Mouse (Mus musculus) lung, adult 2 months (tissue): ENCODE measurements at regions not wholly inside any gene's neighbourhood (a gene's known extent, or its start where the extent isn't known, plus 50 kb on each side); places are given as distances from the start of the nearest gene placed in this dataset.

Experiments used
- DNase-seq: peaks from one replicate; pipeline ENCODE4 v3.0.0; 2022
- H3K4me1 ChIP-seq: fragments of 200-500 bp; 2 replicates; pipeline ENCODE4 v1.6.1; 2011; ENCODE audit warnings: low read length; ENCODE audit not compliant: control insufficient read depth, insufficient read depth
- H3K4me3 ChIP-seq: fragments of 200-500 bp; replicated peaks from 2 replicates; pipeline ENCODE3; 2011; ENCODE audit warnings: low read depth, mild to moderate bottlenecking, control low read depth, low read length; ENCODE audit errors: extremely low read depth
- CTCF ChIP-seq: fragments of 200-500 bp; IDR thresholded peaks from 2 replicates; pipeline ENCODE4 v1.5.1; 2011; ENCODE audit warnings: mild to moderate bottlenecking, low read length, control low read depth; ENCODE audit not compliant: insufficient read depth
- POLR2A ChIP-seq: fragments of 200-500 bp; IDR thresholded peaks from 2 replicates; pipeline ENCODE4 v1.6.1; 2011; ENCODE audit warnings: low read depth, mild to moderate bottlenecking, control low read depth, low read length, borderline replicate concordance; ENCODE audit errors: extremely low read depth
- WGBS: fragments of 180-500 bp; shearing (Covaris S2); methylation state at CpG from one replicate; pipeline ENCODE4 v1.1.7; 2018; 5-methylcytosine and 5-hydroxymethylcytosine counted together

DNA sequence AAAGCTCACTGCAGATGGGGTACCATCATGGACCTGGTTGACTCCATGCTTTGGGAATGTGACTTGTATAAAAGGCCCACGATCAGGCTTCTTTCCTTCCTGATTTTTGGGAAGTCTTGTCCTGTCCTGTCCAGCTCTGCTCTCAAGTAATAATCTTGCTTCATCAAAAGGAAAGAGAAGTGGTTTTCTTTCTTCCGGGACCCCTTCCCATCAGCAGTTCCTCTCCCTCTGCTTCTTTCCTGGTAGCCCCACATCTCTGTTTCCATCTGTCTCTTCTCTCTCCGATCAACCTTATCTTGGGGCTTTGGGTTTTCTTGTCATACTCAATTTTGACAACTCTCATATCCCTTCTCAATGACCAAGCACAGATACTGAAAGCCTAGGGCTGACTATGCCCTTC is 1301.4 kb upstream of the A1bg start:
- no peak for TF ChIP-seq CTCF
- TF ChIP-seq POLR2A, result no peak
- Histone ChIP-seq H3K4me1 (no peaks in the 10 kb centered on the region), H3K4me3 (no peak overlapping the region)
- 92% methylated on average over 3 of the region's 3 CpGs for WGBS
- no peak for DNase-seq

DNA sequence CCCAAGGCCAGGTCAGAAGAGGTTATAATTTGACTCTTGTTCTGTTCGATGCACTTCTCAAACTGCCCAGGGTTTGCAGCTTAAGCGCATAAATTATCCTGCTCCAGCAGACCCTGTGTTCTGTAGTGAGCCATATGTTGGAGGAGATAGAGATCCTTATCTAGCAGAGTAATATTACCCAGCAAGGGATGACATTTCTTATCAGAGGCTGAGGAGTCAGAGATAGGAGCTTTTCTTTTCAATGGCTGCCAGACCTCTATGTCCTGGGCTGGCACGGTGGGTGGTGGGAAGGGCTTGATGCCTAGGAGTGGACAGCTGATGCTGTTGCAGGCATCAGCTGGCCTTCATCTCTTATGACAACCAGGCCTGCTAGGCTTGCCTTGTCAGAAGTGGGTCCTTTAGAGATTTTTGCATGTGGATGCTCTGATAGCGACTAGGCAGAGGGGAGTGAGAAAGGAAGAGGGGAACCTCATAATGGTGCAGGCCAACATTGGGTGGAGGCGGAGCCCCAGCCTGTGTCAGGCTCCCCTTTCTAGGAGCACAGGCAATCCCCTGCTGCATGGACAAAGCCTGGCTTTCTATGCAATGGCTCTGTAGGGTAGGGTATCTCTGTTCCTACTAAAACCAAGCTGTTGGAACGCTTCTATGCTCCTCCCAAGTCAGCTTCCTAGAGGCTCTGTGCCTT is 1300.5 kb upstream of the A1bg start:
- Histone ChIP-seq H3K4me3 (no peak overlapping the region), H3K4me1 (no peaks in the 10 kb centered on the region)
- TF ChIP-seq CTCF (no peak), POLR2A (no peak)
- DNase-seq, result no peak
- WGBS, result 85% methylated on average over 6 of the region's 6 CpGs

DNA sequence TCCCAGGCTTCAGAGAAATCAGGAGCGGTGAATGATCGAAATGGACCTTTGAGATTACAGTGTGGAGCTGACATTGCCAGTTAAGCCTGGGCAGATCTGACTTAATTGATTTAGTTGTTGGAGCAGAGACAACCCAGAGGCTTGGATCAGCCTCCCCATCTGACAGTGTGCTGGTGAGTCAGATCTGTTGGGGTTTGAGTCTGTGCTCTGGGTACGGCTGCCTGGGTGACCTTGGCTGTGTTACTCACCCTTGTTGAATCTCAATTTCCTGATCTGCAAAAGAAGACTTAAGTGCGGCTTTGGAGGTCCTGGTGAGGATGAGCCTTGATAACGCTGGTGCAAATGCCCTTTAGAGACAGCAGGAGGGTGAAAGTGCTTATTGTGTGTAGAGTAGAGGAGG is 1299.9 kb upstream of the A1bg start:
- H3K4me3 ChIP-seq, result no peak overlapping the region
- 75% methylated on average over 5 of the region's 5 CpGs for WGBS
- no peak for DNase-seq
- no peak for TF ChIP-seq CTCF
- TF ChIP-seq POLR2A, result no peak
- no peaks in the 10 kb centered on the region for H3K4me1 ChIP-seq

DNA sequence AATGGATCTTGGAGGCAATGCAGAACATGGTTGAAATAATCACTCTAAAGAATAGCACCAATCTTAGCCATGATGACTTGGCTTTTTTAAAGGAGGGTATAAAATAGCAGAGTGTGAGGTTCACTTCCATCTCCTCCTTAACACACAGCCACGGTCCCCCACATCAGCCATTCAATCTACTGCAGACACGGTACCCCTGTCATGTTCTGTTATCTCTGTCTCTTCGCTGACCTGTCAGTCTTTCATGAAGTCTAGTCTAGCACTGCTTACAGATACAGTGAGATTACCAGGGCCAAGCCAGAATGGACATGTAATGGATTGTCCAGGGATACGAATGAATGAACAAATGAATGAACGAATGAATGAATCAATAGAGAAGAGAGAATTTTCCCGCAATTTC is 1299.4 kb upstream of the A1bg start:
- no peak for DNase-seq
- TF ChIP-seq POLR2A, result no peak
- no peak for TF ChIP-seq CTCF
- Histone ChIP-seq H3K4me1 (no peaks in the 10 kb centered on the region), H3K4me3 (no peak overlapping the region)
- 94% methylated on average over 6 of the region's 6 CpGs for WGBS

DNA sequence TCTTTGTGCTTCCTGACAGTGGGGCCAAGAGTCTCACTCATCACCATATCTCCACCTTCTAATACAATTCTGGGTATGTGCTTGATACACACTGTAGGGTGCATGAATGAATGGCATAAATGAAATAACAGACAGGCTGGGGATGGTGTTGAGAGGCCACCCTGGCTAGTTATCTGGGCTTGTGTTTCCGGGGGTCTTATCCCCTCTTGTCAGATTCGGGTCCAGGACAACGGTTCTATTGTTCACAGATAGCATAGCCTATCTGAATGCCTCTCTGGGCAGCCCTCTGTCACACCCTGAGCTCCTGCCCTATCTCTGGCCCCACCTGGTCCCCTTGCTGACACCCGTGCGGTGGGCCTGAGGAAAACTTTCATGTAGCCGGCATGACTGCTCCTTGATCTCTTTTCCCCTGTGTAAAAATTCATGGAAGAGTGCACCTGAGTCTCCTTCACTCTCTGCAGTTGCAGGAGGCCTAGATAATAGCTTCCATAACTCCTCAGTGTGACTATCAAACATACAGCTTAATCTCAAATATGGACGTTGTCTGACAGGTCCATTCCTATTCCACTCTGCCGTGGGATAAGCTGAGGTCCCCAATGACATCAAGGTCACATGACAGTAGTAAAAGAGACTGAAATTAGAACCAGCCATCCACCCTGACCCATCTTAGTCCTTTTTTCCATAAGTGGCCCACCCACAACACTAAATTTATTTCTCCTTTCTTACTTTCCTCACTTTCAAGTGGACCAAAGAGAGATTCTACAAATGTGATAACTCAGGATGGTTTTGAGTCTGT is 1298.4 kb upstream of the A1bg start:
- no peaks in the 10 kb centered on the region for H3K4me1 ChIP-seq
- WGBS, result 84% methylated on average over 8 of the region's 8 CpGs
- no peak for DNase-seq
- no peak overlapping the region for H3K4me3 ChIP-seq
- TF ChIP-seq CTCF, result no peak
- TF ChIP-seq POLR2A, result no peak

DNA sequence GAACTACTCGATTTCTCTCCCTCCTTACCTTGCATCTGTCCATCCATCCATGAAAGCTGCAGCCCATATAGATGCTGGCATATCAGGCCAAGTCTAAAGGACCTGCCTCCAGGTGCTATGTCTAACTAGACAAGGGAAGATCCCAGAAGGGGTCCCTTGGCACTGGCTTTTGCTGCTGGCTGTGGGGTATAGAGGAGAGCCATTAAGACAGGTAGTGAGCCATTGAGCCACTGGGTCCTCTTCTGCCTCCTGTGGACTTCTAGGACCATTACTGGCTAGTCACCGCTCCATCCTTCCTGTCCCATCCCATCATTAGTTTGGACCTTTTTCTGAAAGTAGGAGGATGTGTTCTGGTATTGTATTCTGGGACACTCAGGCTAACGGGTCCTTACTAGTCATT is 1297.8 kb upstream of the A1bg start:
- DNase-seq, result no peak
- TF ChIP-seq CTCF (no peak), POLR2A (no peak)
- WGBS, result 88% methylated on average over 3 of the region's 3 CpGs
- no peak overlapping the region for H3K4me3 ChIP-seq
- no peaks in the 10 kb centered on the region for H3K4me1 ChIP-seq

DNA sequence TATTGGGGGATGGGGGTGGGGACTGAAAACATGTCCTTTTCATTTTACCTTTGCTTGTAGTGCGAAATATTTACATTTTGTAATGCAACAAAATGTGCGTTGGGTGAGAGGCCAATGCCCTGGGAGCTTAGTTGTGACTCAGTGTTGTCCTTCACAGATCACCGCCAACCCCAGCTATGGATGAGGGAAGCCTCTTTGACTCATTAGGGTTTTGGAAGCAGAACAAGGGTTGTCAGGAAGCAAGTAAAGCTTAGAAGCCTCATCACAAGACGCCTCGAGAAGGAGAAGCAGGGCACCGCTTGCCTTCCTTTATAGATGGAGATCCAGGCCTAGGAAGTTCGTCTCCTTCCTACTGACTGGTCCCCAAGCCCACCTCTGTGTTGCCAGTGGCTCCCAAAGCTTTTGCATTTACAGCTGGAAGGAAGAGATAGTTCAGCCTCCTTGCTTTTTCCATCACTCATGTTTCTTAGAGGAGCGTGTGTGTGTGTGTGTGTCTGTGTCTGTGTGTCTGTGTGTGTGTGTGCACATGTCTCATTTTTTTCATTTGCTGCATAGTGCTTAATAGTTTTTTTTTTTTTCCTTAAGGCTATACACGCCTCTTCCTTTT is 1297.2 kb upstream of the A1bg start:
- Histone ChIP-seq H3K4me1 (no peaks in the 10 kb centered on the region), H3K4me3 (no peak overlapping the region)
- TF ChIP-seq POLR2A (no peak), CTCF (no peak)
- 89% methylated on average over 9 of the region's 9 CpGs for WGBS
- DNase-seq, result no peak

DNA sequence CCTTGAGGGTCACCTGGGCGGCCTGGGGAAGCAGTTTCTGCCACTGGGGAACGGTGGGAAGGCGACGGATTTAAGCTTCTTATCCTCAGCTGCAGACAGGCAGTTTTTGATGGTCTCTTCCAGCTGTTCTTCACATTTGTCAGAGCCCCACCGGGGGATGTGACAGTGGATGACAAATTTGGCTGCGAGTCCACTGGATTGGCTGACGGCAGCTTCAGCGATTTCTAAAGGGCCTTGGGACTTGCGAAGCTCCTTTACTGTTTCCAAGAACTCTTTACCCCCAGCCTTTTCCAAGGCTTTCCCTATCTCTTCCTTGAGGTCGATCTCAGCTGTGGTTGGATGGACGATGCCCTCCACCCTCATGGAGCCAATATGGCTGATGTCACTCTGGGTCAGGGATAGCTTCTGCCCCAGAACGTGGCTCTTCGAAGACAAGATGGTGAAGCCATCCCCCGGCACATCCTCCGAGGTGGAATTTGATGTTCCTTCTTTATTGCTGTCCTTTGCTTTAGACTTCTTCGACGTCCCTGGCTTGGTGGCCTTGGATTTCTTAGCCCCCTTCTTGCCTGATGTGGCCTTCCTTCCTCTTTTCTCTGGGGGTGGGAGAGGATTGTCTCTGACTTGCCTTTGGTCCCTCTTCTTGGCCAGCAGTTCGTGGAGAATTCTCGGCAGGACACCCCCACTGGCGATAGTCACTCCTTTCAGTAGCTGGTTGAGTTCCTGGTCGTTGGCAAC is 1295.7 kb upstream of the A1bg start:
- WGBS, result 86% methylated on average over 21 of the region's 21 CpGs
- Histone ChIP-seq H3K4me1 (no peaks in the 10 kb centered on the region), H3K4me3 (no peak overlapping the region)
- no peak for DNase-seq
- TF ChIP-seq POLR2A (no peak), CTCF (no peak)

DNA sequence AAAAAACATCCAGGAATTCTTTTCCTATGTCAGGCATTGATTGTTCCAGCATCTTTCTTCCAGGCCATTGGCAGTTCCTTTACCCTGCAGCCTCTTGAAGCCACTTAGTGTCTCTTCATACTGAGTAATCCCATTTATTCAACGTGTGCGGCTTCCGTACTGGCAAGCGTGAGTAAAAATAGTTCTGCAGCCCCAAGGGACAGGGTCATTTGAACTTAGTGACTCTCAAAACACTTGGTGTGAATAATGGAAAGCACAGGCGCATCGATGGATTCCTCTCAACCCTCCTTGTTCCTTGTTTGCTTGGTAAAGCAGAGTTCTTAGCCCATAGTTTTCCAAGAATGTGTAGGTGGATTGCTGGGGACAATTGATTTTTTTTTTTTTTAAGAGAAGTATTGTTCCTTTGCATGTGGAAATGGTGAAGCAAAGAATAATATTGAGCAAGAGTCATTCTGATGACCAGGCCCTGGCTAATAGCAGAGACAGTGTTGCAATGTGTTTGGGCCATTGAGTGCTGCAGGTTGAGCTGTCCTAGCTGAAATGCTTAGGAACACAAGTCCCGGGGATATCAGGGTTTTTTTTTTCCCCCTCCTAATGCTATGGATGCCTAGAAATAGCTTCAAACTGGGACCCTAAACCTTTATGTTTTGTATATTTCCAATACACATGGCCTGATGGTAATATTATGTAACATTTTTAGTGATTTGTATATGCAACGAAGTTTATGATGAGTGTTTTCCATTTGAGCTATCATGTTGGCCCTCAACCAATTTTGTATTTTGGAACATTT is 1294.1 kb upstream of the A1bg start:
- 59% methylated on average over 8 of the region's 8 CpGs for WGBS
- TF ChIP-seq CTCF (no peak), POLR2A (no peak)
- no peak for DNase-seq
- Histone ChIP-seq H3K4me1 (no peaks in the 10 kb centered on the region), H3K4me3 (no peak overlapping the region)
